In genomic region chr13:3742763-3743401, GRCm38 (mm10) we compare ENCODE assay signal across 7 mouse cellular contexts.
DNase-seq lines count a peak whose midpoint lies in the region; ATAC-seq lines count a peak whose summit lies in the region.

No protein-coding gene starts in this region.

- H3K9me3 ChIP-seq in lung, embryonic 16.5 days (ENCODE audit: control insufficient read depth, low read length) = no peaks in the 10 kb centered on the region
- no peaks in the 10 kb centered on the region for H3K9me3 ChIP-seq in forebrain, embryonic 12.5 days
- H3K9me3 ChIP-seq in limb, embryonic 13.5 days = no peaks in the 10 kb centered on the region
- no peaks in the 10 kb centered on the region for H3K9me3 ChIP-seq in stomach, embryonic 15.5 days

- H3K27me3 ChIP-seq in lung, embryonic 16.5 days (ENCODE audit: control insufficient read depth, insufficient read depth, low read depth, low read length) = no peaks in the 10 kb centered on the region
- no peaks in the 10 kb centered on the region for H3K27me3 ChIP-seq in forebrain, embryonic 12.5 days
- H3K27me3 ChIP-seq in limb, embryonic 13.5 days = no peaks in the 10 kb centered on the region
- no peaks in the 10 kb centered on the region for H3K27me3 ChIP-seq in stomach, embryonic 15.5 days (replicated peaks)

- no peak for DNase-seq in lung, postnatal 10 days
- DNase-seq in layer of hippocampus, adult 11-12 months (ENCODE audit: low spot score) = no peak
- no peak for DNase-seq in natural killer cell, adult 2 months (ENCODE audit: low spot score in 2 of 2)

- 13% methylated on average over 4 of the region's 4 CpGs for WGBS in lung, embryonic 16.5 days
- 52% methylated on average over 4 of the region's 4 CpGs for WGBS in forebrain, embryonic 12.5 days
- 11% methylated on average over 4 of the region's 4 CpGs for WGBS in limb, embryonic 13.5 days
- 19% methylated on average over 4 of the region's 4 CpGs for WGBS in stomach, embryonic 15.5 days

- H3K4me1 ChIP-seq in lung, embryonic 16.5 days (replicated peaks; ENCODE audit: control insufficient read depth, insufficient read depth, low read length) = peaks cover 21% of the 10 kb centered on the region
- H3K4me1 ChIP-seq in forebrain, embryonic 12.5 days = peaks cover 21% of the 10 kb centered on the region
- peaks cover 44% of the 10 kb centered on the region for H3K4me1 ChIP-seq in limb, embryonic 13.5 days
- peaks cover 23% of the 10 kb centered on the region for H3K4me1 ChIP-seq in stomach, embryonic 15.5 days

- ATAC-seq in lung, embryonic 16.5 days (ENCODE audit: low read depth) = peak; percentile 73
- ATAC-seq in forebrain, embryonic 12.5 days (ENCODE audit: low FRiP score) = peak; percentile 51; the same call in 1 of the 2 replicates
- peak; percentile 69 for ATAC-seq in limb, embryonic 13.5 days (ENCODE audit: low FRiP score, low read depth)
- peak; percentile 47 for ATAC-seq in stomach, embryonic 15.5 days (ENCODE audit: insufficient read depth, low FRiP score, low read depth)

- peak overlapping the region; percentile 5; the same call in 1 of the 2 replicates for H3K4me2 ChIP-seq in lung, embryonic 16.5 days (ENCODE audit: low read depth, low read length)
- H3K4me2 ChIP-seq in forebrain, embryonic 12.5 days = no peak overlapping the region
- peak overlapping the region; percentile 44 for H3K4me2 ChIP-seq in limb, embryonic 13.5 days (replicated peaks)
- no peak overlapping the region for H3K4me2 ChIP-seq in stomach, embryonic 15.5 days

- peak overlapping the region; percentile 85 for H3K27ac ChIP-seq in lung, embryonic 16.5 days (ENCODE audit: low read length)
- peak overlapping the region; percentile 33 for H3K27ac ChIP-seq in forebrain, embryonic 12.5 days
- peak overlapping the region; percentile 97 for H3K27ac ChIP-seq in limb, embryonic 13.5 days
- peak overlapping the region; percentile 75 for H3K27ac ChIP-seq in stomach, embryonic 15.5 days

- H3K9ac ChIP-seq in lung, embryonic 16.5 days (ENCODE audit: low read length) = no peak overlapping the region
- 0 out of 2 replicates have a peak overlapping the region, but pooled peaks have one; percentile 13 for H3K9ac ChIP-seq in forebrain, embryonic 12.5 days
- H3K9ac ChIP-seq in limb, embryonic 13.5 days = peak overlapping the region; percentile 39; the same call in 1 of the 2 replicates
- no peak overlapping the region for H3K9ac ChIP-seq in stomach, embryonic 15.5 days

- H3K36me3 ChIP-seq in lung, embryonic 16.5 days (ENCODE audit: control insufficient read depth, insufficient read depth, low read length) = no peaks in the 10 kb centered on the region
- no peaks in the 10 kb centered on the region for H3K36me3 ChIP-seq in forebrain, embryonic 12.5 days (replicated peaks)
- H3K36me3 ChIP-seq in limb, embryonic 13.5 days = no peaks in the 10 kb centered on the region
- H3K36me3 ChIP-seq in stomach, embryonic 15.5 days = no peaks in the 10 kb centered on the region

- no peak overlapping the region for H3K4me3 ChIP-seq in lung, embryonic 16.5 days (ENCODE audit: low read length)
- H3K4me3 ChIP-seq in forebrain, embryonic 12.5 days (replicated peaks) = no peak overlapping the region
- H3K4me3 ChIP-seq in limb, embryonic 13.5 days = no peak overlapping the region
- H3K4me3 ChIP-seq in stomach, embryonic 15.5 days (replicated peaks) = no peak overlapping the region

Comparison
In these comparisons a context has a peak if more than half of its experiments do, and no peak if none do; other contexts are left out.
1. H3K27ac ChIP-seq: peak in every context shown above with its lines; median percentile 97 in limb, embryonic 13.5 days; 85 in lung, embryonic 16.5 days; 75 in stomach, embryonic 15.5 days; 33 in forebrain, embryonic 12.5 days.
2. H3K4me2 ChIP-seq: peak in lung, embryonic 16.5 days (single experiment) and limb, embryonic 13.5 days (single experiment); none in forebrain, embryonic 12.5 days (single experiment) and stomach, embryonic 15.5 days (single experiment).
3. H3K9ac ChIP-seq: peak in forebrain, embryonic 12.5 days (single experiment) and limb, embryonic 13.5 days (single experiment); none in lung, embryonic 16.5 days (single experiment) and stomach, embryonic 15.5 days (single experiment).
4. Peak in every context shown above with its lines, with median percentiles within 50 percentile points of each other: ATAC-seq.